Mouse (Mus musculus) urinary bladder, postnatal 4 days (tissue): ENCODE measurements around the gene Thap3.

ENCODE experiments used
- DNase-seq, 2 experiments: peaks; one replicate each; pipeline ENCODE4 v3.0.0; 2021 to 2022; ENCODE audit warnings: low spot score in 2 of 2

Thap3 gene

DNA sequence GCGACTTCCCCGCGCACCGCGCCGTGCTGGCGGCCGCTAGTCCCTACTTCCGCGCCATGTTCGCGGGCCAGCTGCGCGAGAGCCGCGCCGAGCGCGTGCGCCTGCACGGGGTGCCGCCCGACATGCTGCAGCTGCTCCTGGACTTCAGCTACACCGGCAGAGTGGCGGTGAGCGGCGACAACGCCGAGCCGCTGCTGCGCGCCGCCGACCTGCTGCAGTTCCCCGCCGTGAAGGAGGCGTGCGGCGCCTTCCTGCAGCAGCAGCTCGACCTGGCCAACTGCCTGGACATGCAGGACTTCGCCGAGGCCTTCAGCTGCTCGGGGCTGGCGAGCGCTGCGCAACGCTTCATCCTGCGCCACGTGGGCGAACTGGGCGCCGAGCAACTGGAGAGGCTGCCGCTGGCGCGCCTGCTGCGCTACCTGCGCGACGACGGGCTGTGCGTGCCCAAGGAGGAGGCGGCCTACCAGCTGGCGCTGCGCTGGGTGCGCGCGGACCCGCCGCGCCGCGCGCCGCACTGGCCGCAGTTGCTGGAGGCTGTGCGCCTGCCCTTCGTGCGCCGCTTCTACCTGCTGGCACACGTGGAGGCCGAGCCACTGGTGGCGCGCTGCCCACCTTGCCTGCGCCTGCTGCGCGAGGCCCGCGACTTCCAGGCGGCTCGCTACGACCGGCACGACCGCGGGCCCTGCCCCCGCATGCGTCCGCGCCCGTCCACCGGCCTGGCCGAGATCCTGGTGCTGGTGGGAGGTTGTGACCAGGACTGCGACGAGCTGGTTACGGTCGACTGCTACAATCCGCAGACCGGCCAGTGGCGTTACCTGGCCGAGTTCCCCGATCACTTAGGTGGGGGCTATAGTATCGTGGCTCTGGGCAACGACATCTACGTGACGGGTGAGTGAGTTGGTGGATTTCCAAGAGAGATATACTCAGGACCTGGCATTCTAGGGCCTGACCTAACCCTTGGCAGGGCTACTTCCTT lies 20.6 kb upstream of the Thap3 start:
- DNase-seq, result peak; percentile 50 to 61

DNA sequence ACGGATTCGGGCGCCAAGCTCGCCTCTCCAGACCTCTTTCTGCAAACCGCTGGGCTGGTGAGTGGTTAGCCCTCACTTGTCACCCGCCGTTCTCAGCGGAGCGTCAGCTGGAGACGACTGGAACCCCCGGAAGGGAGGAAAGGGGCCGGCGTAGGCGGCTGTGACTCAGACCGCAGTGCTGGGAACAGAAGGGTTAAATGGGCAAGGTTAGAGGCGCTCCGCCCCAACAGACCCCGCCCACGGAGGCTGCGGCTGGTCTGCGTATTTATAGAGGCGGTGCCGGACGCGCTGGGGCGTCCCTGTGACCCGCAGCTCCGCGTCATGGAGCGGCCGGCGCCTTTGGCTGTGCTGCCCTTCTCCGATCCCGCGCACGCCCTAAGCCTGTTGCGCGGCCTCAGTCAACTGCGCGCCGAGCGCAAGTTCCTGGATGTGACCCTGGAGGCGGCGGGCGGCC lies 19.9 kb upstream of the Thap3 start, which contains the start of gene Klhl21:
Gene Klhl21 (plus strand): TSS at position 182 of the 454 bp plus-strand sequence.
- peak; percentile 93 to 96 for DNase-seq

DNA sequence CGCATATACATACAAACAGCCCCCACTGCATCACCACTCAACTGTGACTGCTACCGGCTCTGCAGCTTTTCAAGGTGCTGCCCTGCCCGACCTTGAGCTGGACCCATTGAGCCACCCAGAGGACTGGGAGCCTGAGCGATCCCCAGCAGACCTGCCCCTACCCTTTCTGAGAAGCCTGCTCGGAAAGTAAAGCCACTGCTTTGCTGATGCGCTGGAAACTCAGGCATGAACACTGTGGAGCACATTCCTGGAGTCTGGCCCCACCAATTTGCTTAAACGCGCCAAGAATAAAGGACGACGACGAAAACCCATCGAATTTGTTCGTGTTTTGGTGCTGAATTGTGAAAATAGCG lies 19.3 kb upstream of the Thap3 start:
- no peak for DNase-seq

DNA sequence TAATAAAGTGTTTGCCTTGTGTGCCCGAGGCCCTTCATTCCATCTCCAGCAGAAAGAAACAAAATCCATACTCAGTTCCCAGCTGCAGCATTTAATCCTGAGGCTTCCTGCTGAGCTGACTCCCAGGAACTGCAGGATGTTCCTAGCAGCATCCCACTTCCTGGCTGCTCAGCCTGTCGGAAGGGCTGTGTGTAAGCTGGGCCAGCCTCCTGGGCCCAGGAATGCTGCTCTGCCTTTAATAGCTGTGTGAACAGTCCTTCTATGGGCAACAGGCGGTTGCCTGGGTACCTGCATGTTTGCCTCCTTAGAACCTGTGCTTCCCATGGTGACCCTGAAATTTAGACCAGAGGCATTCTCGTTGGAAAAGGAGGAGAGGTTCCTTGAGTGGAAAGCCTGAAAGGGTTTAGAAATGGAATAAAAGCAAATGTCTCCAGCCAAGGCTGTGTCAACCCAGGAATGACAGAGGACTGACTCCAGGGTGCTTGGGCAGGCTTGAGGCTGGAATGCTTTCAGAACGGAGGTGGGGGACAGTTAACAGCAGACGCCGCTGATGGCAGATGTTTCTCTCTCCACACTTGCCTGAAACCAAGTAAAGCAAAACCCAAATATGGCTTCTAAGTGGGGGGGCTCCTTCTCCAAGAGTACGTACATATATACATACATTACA lies 18.8 kb upstream of the Thap3 start:
- no peak for DNase-seq

DNA sequence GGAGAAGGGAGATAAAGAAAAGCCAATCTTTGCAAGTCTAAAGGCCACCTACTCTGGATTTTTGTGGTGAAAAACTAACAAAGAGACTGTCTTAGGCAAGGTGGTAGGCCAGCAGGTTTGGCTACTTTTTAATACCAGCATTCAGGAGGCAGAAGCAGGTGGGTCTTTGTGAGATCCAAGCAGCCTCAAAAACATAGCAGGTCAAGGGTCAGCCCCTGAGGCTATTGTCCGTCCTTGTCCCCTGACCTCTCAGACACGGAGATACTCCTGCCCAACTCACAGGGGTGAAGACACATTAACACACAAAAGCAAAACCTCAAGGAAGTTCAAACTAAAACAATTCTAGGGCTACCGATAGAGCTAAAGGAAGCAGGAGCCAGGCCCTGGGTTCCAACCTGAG lies 18.0 kb upstream of the Thap3 start:
- no peak for DNase-seq

DNA sequence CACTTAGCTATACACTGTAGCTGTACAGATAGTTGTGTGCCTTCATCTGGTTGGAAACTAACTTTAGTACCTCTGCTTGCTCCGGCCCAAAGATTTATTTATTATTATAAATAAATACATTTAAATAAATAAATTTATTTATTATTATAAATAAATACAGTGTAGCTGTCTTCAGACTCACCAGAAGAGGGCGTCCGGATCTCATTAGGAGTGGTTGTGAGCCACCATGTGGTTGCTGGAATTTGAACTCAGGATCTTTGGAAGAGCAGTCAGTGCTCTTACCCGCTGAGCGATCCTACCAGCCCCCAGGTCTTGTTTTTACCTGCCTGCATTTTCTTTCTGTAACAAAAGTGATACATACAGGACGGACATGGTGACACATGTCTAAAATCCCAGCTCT lies 17.3 kb upstream of the Thap3 start:
- DNase-seq, result no peak

DNA sequence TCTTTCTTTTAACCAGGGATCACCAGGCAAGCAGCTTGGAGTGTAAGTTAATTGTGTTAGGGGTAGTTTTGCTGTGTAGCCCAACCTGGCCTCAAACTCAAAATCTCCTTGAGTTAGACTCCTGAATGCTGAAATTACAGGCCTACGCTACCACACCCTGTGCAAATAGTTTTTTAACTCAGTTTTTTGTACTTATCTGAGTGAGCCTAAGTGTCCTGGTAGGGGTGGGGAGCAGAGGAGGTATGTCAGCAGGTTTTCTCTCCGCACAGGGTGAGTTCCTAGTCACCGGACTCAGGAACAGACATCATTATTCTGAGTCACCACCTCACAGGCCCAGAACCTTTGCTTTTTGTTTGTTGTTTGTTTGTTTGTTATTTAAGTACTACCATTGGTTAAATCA lies 13.3 kb upstream of the Thap3 start:
- no peak for DNase-seq

DNA sequence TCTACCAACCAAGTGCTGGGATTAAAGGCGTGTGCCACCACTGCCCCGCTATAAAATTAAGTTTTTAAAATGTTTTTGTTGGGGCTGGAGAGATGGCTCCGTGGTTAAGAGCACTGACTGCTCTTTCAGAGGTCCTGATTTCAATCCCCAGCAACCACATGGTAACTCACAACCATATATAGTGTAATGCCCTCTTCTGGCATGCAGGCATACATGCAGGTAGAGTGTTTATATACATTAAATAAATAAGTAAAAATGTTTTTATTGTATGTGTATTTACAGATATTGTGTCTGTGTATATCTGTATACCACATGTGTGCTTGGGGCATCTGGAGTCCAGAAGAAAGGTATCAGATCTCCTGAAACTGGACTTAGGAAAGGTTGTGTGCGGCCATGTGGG lies 12.5 kb upstream of the Thap3 start:
- DNase-seq, result no peak

DNA sequence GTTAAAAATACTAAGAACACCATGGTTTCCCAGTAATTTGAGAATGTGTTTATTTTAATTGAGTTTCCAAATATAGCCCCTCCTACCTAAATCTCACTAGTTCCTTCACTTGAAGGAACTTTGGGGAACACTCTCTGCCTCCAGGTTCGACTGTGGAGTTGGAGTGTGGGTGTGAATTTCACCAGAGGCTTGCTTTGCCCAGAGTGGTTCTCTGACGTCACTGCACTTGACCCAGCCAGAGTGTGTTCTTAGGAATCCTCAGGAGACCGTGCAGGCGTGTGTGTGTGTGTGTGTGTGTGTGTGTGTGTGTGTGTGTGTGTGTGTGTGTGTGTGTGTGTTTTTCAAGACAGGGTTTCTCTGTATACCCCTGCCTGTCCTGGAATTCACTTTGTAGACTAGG lies 12.1 kb upstream of the Thap3 start:
- no peak for DNase-seq

DNA sequence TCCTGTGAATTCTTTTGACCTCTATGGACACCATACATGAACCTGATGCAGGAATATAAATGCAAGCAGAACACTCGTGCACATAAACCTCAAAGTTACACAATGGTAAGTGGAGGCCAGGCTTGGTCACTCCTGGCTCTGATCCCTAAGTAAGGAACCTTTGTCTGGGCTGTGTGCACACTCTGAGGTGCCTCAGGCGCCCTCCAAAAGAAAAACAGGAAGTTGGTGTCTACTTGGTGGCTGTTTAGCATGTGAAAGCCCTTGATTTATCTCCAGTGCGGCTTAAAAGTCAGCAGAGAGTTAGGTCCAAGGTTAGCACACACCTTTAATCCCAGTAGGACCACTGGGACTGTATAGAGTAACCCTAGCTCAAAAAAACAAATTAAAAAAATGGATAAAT lies 10.7 kb upstream of the Thap3 start:
- no peak for DNase-seq

DNA sequence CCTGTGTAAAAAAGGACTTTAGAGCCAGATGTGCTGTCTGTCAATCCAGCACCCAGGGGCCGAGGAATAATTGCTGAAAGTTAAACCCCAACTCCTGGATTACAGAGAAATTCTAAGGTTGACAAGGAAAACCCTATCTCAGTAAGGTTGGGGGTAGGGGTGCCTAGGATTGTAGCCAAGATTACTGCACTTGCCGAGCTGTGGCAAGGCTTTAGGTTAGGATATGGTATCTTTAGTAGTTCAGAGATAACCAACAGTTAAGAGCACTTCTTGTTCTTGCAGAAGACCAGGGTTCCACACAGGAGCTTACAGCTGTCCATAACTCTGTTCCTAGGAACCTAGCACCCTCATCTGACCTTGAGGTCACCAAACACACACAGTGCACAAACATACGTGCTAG lies 8.9 kb upstream of the Thap3 start:
- no peak for DNase-seq

DNA sequence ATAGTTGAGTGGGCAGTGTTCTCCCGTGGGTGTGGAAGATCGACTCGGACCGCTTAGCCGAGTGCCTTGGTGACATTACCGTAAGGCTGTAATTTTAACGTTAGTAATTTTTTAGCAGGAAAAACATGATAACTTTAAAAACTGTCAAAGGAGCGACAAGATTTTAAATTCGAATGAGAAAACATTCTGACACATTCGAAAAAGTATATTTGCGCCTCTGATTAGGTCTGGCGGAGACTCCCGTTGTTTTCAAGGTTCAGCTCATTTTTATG lies 8.1 kb upstream of the Thap3 start:
- DNase-seq, result no peak

DNA sequence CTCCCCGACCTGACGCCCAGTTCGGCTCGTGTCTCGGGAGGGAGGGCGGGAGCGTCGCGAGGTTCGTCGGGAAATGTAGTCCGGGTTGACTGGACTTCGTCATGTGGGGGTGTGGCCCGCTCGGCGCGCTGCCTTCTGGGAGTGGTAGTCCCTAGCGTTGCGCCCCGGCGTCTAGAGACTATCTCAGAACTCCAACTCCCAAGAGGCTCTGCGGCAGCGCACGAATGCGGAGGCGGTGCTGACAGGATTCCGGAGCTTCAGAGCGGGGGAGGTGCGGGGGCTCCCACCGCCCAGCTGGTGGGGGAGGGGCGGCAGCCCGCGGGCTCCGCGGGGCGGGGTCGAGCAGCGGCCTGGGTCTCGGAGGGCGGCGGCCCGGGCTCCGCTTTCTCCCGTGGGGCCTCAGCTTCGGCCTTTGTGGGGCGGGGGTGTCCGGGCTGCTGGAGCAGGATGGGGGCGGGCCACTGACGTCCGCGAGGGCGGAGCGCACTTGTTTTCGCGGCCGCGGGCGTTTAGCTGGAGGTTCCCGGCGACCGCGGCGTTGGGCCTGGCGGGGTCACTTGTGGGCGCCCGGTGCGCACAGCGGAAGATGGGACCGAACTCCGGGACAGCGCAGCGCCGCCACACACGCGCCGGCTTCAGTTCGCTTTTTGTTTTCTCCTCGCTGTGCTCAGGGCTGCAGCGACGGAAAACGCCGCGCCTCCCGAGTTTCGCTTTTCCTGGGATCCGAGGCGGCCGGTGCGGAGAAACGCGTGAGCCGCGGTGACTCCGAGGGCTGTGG lies 7.6 kb upstream of the Thap3 start, which contains the start of gene Phf13:
Gene Phf13 (minus strand): TSS at position 86 of the 778 bp plus-strand sequence.
- peak; percentile 98 to 99 for DNase-seq

DNA sequence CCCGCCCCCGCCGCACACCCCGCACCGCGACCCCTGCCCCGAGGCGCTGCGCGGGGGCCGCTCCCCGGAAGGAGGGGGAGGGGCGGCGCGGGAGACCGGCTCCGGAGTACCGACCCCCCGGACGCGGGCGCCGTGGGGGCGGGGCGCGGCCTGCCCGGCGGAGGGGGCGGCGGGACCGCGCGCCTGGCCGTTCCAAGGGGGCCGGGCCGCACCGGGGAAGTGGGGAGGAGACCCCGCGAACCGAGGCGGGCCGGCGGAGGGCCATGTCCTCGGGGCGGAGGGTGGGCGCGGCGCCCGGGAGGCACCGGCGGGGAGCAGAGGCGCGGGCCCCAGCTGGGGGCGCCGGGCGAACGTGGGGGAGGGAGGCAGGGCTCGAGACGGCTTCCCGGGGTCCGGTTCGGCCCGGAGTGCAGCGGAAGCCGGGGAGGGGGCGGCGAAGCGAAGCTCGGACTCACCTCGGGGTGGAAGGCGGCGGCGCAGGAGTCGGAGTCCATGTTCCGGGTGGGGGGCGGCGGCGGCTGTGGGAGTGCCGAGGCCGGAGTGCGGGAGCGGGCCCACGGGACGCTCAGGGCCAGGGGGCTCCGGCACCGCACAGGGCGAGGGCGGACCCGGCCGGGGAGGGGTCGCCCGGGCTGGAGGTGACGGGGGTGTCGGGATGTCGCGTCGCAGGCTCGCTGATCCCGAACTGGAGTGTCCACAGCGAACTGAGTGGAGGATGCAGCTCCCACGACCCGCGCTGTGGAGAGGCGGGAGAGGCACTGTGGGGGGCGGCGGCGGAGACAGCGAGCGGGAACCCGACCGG lies 6.8 kb upstream of the Thap3 start:
- DNase-seq, result no peak

DNA sequence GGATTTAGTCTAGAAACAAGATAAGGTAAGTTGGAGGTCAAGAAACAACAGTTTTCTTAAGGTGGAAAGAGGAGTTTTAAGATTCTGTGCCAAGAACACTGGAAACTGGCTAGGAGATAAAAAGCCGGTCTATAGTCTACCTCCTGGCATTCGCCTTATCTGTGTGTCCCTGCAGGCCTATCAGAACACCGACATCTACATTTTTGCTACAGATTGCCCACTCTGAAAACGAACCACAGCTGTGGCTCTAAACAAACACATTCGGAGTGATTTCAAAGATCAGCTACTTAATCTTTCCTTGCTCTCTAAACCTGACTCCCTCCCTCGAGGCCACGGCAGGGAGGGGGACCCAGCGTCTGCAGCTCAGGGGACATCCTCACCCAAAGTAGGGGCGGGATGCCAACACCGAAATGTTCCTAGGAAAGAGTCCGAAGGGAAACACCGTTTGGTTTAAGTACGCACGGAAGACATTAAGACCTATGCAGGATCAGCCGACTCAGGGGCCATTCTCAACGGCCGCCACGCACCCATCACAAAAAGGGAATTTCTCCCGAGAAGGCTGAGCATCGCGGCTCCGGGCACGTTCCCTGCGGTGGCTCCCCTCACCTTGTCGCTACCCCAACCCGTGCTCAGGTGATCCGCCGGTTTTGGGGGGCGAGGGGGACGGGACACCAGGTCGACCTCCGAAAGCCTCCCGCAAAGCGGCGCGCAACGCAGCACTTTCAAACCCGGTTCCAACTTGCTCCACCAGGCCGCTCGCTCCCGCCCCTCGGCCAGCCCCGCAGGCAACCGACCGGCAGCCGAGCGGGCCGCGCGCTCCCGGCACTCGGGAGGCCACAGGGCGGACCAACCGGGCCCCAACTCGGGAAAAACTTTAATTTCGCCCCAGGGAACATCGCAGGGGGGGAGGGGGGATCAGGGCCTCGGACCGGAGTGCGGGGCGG lies 5.7 kb upstream of the Thap3 start:
- no peak for DNase-seq

DNA sequence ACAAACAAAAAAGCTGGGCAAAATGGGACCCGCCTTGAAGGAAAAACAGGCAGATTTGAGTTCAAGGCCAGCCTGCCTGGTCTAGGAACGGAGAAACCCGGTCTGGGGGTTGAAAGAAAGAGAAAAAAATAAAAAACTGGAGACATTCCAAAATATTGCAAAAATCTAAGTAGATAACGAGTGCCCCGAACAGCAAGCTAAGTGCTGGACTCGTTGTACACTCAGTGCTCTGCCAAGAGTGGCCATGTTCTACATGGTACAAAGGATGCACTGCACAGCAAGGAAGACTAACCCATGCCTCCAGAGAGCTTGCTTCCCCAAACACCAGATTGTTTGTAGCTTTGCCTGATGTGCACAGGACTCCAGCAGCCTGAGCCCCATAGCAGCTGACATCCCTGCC lies 4.2 kb upstream of the Thap3 start:
- DNase-seq, result no peak

DNA sequence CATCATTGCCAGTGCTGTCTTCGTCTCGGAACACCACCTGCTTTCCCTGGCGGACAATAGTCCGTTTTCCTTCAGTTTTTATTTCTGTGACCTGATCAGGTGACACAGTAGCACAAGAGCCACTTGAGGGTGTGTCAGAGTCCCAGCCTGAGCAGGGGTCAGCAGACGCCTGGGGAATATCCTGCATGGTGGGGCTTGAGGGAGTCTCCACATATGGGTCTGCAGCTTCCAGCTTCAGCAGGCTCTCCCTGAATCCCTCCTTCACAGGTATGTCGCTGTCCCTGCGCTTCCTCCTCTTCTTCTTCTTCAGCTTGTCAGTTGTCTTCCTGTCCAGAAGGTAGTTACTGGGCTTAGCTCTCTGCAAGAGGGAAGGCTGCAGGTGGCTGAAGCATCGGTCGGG lies 3.3 kb upstream of the Thap3 start:
- no peak for DNase-seq

DNA sequence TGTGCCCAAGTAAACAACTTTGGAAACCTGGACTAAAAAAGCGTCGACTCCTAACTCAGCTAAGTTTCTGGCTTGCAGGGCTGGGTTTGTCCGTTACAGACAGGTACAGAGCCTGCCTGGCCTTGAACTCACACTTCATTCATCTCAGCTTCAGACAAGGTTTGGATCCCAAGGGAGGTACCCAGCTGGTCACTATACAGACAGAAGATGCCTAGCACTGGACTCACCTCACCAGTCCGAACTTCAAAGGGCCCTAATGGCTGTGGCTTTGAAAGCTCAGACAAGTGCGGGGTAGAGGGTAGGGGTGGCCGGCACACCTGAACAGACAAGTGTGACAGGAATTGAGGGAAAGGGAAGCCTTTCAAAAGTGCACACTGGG lies 302 bp upstream of the Thap3 start:
- no peak for DNase-seq

DNA sequence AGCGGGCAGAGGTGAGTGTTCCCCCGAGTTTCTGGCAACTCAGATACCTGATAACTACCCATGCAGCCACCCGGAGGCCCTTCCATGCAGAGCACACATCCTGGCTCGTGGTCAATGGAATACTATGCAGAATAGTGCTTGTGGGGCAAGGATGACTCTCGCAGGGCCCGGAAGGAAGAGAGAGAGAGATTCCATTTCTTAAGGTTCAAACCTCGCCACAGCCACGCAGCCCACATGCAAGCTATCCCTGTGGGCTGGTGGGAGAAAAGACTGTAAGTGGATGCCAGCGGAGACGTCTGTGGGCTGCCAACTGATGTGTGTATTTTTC lies 819 bp downstream of the Thap3 start:
- no peak for DNase-seq

DNA sequence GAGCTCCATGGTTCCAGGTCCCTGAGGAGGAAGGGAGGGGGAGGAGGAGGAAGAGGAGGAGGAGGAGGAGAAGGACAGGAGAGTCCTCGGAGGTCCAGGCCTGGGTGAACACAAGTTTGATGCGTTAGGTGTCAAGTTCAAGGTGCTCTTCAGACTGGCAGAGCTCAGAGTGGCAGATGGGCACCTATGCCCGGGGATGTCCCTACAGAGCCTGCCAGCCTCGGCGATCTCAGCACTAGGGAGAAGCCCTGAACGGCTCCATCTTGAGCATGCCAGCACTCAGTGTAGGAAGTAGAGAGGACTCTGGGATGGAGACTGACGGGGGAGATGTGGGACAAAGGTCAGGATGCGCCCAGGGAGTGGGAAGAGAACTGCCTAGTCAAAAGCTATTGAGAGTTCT lies 2.1 kb downstream of the Thap3 start:
- DNase-seq, result no peak

DNA sequence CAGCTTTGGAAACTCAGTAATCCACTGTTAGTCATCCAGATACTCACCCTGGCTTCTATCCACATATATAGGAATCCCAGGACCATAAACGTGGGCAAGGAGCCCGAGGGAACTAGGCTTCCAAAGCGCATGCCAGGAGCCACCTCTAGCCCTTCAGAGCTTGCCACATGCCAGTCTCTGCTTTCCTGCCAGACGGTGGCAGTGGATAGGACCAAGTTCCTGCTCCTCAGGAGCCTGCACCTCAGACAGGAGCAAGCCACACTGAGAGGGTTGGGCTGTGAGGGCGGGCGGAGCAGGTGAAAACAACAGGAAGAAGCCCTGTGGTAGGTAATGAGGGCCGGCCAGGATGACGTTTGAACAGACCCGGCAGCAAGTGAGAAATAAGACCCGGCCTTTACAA lies 2.9 kb downstream of the Thap3 start:
- no peak for DNase-seq
